Mouse (Mus musculus) 416B (cell line): ENCODE measurements around the gene Syce3.

ENCODE experiments used
- DNase-seq: peaks from one replicate; pipeline ENCODE4 v3.0.0; 2011; ENCODE audit warnings: low read depth

The Syce3 gene

GRCm38 (mm10) chr15:89372536-89372935 is 37.8 kb downstream of the Syce3 start:
- DNase-seq, result no peak

DNA sequence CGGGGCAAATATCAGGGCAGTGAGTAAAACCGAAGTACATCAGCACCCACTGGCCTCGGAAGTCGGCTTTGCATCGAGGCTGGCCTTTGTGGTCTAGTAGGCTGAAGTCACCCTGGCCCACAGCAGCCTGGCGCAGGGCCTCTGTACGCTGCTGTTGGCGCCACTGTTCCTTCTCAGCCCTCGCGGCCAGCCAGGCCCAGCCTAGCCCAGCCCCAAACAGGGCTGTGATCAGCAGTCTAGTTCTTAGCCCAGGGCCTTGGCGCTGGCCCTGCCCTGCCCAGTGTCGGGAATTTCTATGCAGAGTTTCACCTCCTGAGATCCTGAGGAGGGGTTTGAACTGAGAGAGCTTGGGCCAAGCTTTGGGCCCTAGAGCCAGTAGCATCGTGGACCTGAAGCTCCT is 38.2 kb downstream of the Syce3 start:
- peak; percentile 46 for DNase-seq

GRCm38 (mm10) chr15:89365141-89365551 is 45.2 kb downstream of the Syce3 start:
- DNase-seq, result no peak

DNA sequence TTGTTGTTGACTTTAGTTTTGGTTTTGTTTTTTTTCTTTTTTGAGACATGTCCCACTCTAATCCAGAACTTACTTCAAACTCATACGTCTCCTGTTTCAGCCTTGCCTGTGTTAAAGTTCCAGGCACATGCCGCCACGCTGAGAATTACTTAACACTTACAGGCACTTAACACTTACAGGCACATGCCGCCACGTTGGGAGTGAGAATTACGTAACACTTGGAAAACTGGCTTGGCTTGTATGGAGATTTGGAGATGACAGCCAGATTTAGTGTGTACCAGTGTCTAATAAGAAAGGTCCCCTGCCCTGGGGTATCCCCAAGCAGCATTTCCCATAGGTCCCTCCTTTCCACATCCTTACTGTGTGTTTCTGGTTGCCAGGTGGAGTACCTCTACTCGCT is 47.3 kb downstream of the Syce3 start:
- DNase-seq, result no peak

- no peak for DNase-seq
Observed at GRCm38 (mm10) chr15:89358784-89359183, 51.5 kb downstream of the Syce3 start.

- peak; percentile 96 for DNase-seq
Observed at GRCm38 (mm10) chr15:89356372-89356771, 53.9 kb downstream of the Syce3 start.

- DNase-seq, result peak; percentile 98
Observed at GRCm38 (mm10) chr15:89355241-89356187, 54.8 kb downstream of the Syce3 start, which contains the start of the genes Lmf2 and Ncaph2. Gene Lmf2 (minus strand): TSS chr15:89355659. Gene Ncaph2 (plus strand): TSS chr15:89355719.

DNA sequence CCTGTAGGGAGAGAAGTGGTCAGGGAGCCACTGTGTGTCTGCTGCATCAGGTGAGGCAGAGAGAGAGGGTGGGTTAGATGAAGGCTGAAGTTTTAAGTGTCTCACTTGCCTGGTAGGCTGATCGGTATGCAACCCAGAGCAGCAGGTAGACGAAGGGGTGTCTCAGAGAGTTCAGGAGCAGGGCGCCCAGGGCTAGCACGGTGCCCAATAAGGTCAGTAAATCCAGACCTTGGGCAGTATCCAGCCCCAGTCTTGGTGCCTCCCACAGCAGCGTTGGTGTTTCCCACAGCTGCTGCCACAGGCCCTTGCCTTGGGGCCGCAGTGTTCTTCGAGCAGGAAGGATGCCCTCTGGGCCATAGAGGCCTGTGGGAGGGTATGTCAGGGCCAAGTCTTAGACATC is 55.8 kb downstream of the Syce3 start:
- no peak for DNase-seq

DNA sequence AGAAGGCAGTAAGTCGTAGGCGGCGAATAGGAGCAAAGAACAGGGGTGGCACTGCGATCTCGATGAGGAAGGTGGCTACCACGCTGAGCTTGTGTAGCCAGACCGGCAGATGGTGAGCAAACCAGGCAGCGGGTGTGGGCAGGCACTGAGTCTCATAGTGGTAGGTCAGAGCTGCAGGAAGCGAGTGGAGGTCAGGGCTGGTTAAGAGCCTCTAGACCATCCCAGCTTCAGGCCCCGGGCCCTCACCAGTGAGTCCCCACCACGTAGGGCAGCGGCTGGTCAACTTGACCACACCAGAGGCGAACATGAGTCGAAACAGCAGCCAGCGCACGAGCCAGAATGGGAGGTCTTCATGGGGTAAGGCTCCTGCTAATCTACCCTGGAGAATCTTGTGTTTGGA is 56.5 kb downstream of the Syce3 start:
- DNase-seq, result no peak

GRCm38 (mm10) chr15:89352795-89353194 is 57.5 kb downstream of the Syce3 start:
- no peak for DNase-seq

- DNase-seq, result no peak
Observed at GRCm38 (mm10) chr15:89352054-89352453, 58.2 kb downstream of the Syce3 start.

DNA sequence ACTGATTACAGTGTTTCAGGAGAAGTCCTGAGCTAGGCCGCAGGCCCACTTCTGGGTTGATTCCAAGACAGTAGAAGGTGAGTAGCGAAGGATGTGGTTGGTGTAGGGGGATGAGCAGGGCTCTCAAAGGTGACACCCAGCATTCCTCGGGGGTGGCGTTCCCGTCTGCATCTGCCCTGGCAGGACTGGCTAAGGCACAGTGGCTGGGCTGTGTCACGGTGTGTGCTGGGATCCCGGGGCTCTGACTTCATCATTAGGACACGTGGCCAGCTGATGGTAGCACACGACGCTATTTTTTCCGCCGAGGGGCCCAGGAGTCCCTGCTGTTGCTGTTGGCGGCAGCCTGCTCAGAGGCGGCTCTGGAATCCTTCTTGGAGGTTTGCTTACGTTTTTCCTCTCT is 59.0 kb downstream of the Syce3 start:
- no peak for DNase-seq

GRCm38 (mm10) chr15:89350447-89350846 is 59.9 kb downstream of the Syce3 start:
- DNase-seq, result no peak

GRCm38 (mm10) chr15:89343325-89343724 is 67.0 kb downstream of the Syce3 start:
- peak; percentile 26 for DNase-seq

DNA sequence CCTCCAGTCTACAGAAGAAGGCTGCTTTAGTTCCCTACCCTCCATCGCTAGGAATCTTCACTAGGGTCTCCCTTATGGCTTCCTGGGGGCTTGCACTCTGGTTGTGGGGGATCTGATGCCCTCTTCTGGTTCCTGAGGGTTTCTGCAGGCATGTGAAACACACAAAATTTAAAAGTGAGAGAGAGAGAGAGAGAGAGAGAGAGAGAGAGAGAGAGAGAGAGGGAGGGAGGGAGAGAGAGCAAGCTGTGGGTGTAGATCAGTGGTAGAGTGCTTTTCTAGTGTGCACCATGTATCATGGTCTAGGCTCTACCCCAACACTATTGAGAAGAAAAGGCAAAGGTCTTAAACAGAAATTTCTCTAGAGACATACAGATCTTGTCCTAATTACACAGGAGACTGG is 68.6 kb downstream of the Syce3 start:
- DNase-seq, result peak; percentile 19
